Mouse (Mus musculus) hematopoietic multipotent progenitor cell, adult 10-12 weeks (in vitro differentiated cells): ENCODE data around the gene Fau. TPM values are rescaled to one million over a fixed set of nuclear protein-coding genes. Genes with fewer than 3 reads are reported as not detected.

Experiments used
- polyA plus RNA-seq: library from polyadenylated mRNA; stranded (reverse); fragments of >175 nt; gene quantifications from 2 replicates; pipeline ENCODE4 v1.2.3, GENCODE M21; 2012; ENCODE audit warnings: low replicate concordance

Gene Fau
- 4,240 and 4,981 TPM in 2 replicates for polyA plus RNA-seq

GRCm38 (mm10) chr19:6057313-6058096 is at the start of gene Fau, which contains the start of gene Mrpl49:
TSS of gene Fau (plus strand) at chr19:6057844.
TSS of gene Mrpl49 (minus strand) at chr19:6057785.

GRCm38 (mm10) chr19:6015511-6016315 is 41.9 kb upstream of the Fau start, which contains the start of gene Capn1:
TSS of gene Capn1 (minus strand) at chr19:6015897.

GRCm38 (mm10) chr19:6046294-6047153 is 11.1 kb upstream of the Fau start, which contains the start of gene Syvn1:
TSS of gene Syvn1 (plus strand) at chr19:6046576.

GRCm38 (mm10) chr19:6061021-6061533 is 3.4 kb downstream of the Fau start, which contains the start of gene Znhit2:
TSS of gene Znhit2 (plus strand) at chr19:6061192.

GRCm38 (mm10) chr19:6067724-6068415 is 10.2 kb downstream of the Fau start, which contains the start of gene Tm7sf2:
TSS of gene Tm7sf2 (minus strand) at chr19:6068373.

GRCm38 (mm10) chr19:6076564-6077393 is 19.1 kb downstream of the Fau start, which contains the start of gene Vps51:
TSS of gene Vps51 (minus strand) at chr19:6077231.

GRCm38 (mm10) chr19:6079983-6080480 is 22.4 kb downstream of the Fau start, which contains the start of gene Tmem262:
TSS of gene Tmem262 (plus strand) at chr19:6080033.

GRCm38 (mm10) chr19:6082156-6082555 is 24.5 kb downstream of the Fau start, which contains the start of gene Gm28374:
TSS of gene Gm28374 (minus strand) at chr19:6082256.

GRCm38 (mm10) chr19:6084478-6085248 is 27.0 kb downstream of the Fau start, which contains the start of the genes Zfpl1 and Cdca5:
TSS of gene Zfpl1 (minus strand) at chr19:6084956.
TSS of gene Cdca5 (plus strand) at chr19:6084983.

GRCm38 (mm10) chr19:6094119-6094518 is 36.5 kb downstream of the Fau start, which contains the start of gene AC131692.1:
TSS of gene AC131692.1 (plus strand) at chr19:6094419.

GRCm38 (mm10) chr19:6105586-6105985 is 47.9 kb downstream of the Fau start, which contains the start of gene Naaladl1:
TSS of gene Naaladl1 (plus strand) at chr19:6105782.

Other genes starting within 250 kb of the Fau start
- gene Frmd8, start 182.6 kb upstream of the Fau start, polyA plus RNA-seq, result 36.0 and 56.1 TPM in 2 replicates
- gene Slc25a45, start 180.0 kb upstream of the Fau start, polyA plus RNA-seq, result 4.6 and 15.6 TPM in 2 replicates
- 0.10 and 0.71 TPM in 2 replicates for gene Tigd3, start 163.7 kb upstream of the Fau start, polyA plus RNA-seq
- 14.9 and 60.9 TPM in 2 replicates for gene Dpf2, start 144.8 kb upstream of the Fau start, polyA plus RNA-seq
- gene Cdc42ep2, start 133.0 kb upstream of the Fau start, polyA plus RNA-seq, result 3.4 and 4.3 TPM in 2 replicates
- 19.1 and 24.6 TPM in 2 replicates for gene Pola2, start 93.6 kb upstream of the Fau start, polyA plus RNA-seq
- not detected in 2 replicates for gene Slc22a20, start 71.7 kb upstream of the Fau start, polyA plus RNA-seq
- 55.8 and 154 TPM in 2 replicates for gene Capn1, start 41.9 kb upstream of the Fau start, polyA plus RNA-seq
- gene Syvn1, start 11.3 kb upstream of the Fau start, polyA plus RNA-seq, result 393 and 539 TPM in 2 replicates
- gene Mrpl49, start 59 bp upstream of the Fau start, polyA plus RNA-seq, result 25.7 and 36.4 TPM in 2 replicates
- 58.8 and 66.2 TPM in 2 replicates for gene Znhit2, start 3.3 kb downstream of the Fau start, polyA plus RNA-seq
- gene Tm7sf2, start 10.5 kb downstream of the Fau start, polyA plus RNA-seq, result 10.6 and 16.3 TPM in 2 replicates
- gene Vps51, start 19.4 kb downstream of the Fau start, polyA plus RNA-seq, result 52.2 and 188 TPM in 2 replicates
- not detected in 2 replicates for gene Tmem262, start 22.2 kb downstream of the Fau start, polyA plus RNA-seq
- gene Gm28374, start 24.4 kb downstream of the Fau start, polyA plus RNA-seq, result 0.19 TPM in 1 of 2 replicates, not detected in the other
- 67.9 and 70.2 TPM in 2 replicates for gene Zfpl1, start 27.1 kb downstream of the Fau start, polyA plus RNA-seq
- 1.7 and 2.3 TPM in 2 replicates for gene Cdca5, start 27.1 kb downstream of the Fau start, polyA plus RNA-seq
- 1.7 and 2.1 TPM in 2 replicates for gene AC131692.1, start 36.6 kb downstream of the Fau start, polyA plus RNA-seq
- 0.53 TPM in 1 of 2 replicates, not detected in the other for gene Naaladl1, start 47.9 kb downstream of the Fau start, polyA plus RNA-seq
- 31.3 and 49.9 TPM in 2 replicates for gene Sac3d1, start 60.8 kb downstream of the Fau start, polyA plus RNA-seq
- 120 and 217 TPM in 2 replicates for gene Snx15, start 70.5 kb downstream of the Fau start, polyA plus RNA-seq
- gene Batf2, start 83.1 kb downstream of the Fau start, polyA plus RNA-seq, result 1.3 and 2.2 TPM in 2 replicates
- 32.6 and 45.2 TPM in 2 replicates for gene Arl2, start 83.7 kb downstream of the Fau start, polyA plus RNA-seq
- gene Majin, start 126.5 kb downstream of the Fau start, polyA plus RNA-seq, result not detected in 2 replicates
- gene Gpha2, start 168.5 kb downstream of the Fau start, polyA plus RNA-seq, result 0.22 TPM in 1 of 2 replicates, not detected in the other
- gene Ppp2r5b, start 178.0 kb downstream of the Fau start, polyA plus RNA-seq, result 43.8 and 62.7 TPM in 2 replicates
- gene Atg2a, start 183.8 kb downstream of the Fau start, polyA plus RNA-seq, result 75.2 and 154 TPM in 2 replicates
- 252 and 427 TPM in 2 replicates for gene Ehd1, start 218.9 kb downstream of the Fau start, polyA plus RNA-seq
- gene Cdc42bpg, start 248.6 kb downstream of the Fau start, polyA plus RNA-seq, result 9.6 and 17.4 TPM in 2 replicates